Mouse (Mus musculus) embryonic facial prominence, embryonic 11.5 days (tissue): ENCODE results near the gene Frat1. TPM values are rescaled to one million over a fixed set of nuclear protein-coding genes. Genes with fewer than 3 reads are reported as not detected.

Source experiments
- ATAC-seq: fragments of 200-750 bp; cut with Nextera tagmentation; replicated peaks from 2 replicates; pipeline ENCODE4 v1.8.0; 2017; ENCODE audit warnings: low read depth; ENCODE audit not compliant: insufficient number of reproducible peaks, low FRiP score, low TSS enrichment
- DNase-seq: peaks from one replicate; pipeline ENCODE4 v3.0.0-alpha.2; 2015; ENCODE audit warnings: low spot score
- H3K27ac ChIP-seq: fragments of 300-500 bp; sonication (generic); replicated peaks from 2 replicates; pipeline ENCODE4 v1.5.1; 2014; ENCODE audit warnings: mild to moderate bottlenecking, low read depth, low read length, control low read depth
- H3K27me3 ChIP-seq: fragments of 300-500 bp; sonication (generic); 2 replicates; pipeline ENCODE4 v1.6.1; 2014; ENCODE audit warnings: mild to moderate bottlenecking, low read length, moderate library complexity, mixed read lengths; ENCODE audit not compliant: control insufficient read depth, insufficient read depth
- H3K36me3 ChIP-seq: fragments of 300-500 bp; sonication (generic); replicated peaks from 2 replicates; pipeline ENCODE4 v1.6.1; 2014; ENCODE audit warnings: low read depth, mild to moderate bottlenecking, low read length, moderate library complexity, mixed read lengths; ENCODE audit not compliant: control insufficient read depth, insufficient read depth
- H3K4me1 ChIP-seq: fragments of 300-500 bp; sonication (generic); 2 replicates; pipeline ENCODE4 v1.6.1; 2014; ENCODE audit warnings: low read length, mixed read lengths; ENCODE audit not compliant: control insufficient read depth, insufficient read depth
- H3K4me2 ChIP-seq: fragments of 300-500 bp; sonication (generic); 2 replicates; pipeline ENCODE4 v1.6.1; 2014; ENCODE audit warnings: low read depth, mild to moderate bottlenecking, control low read depth, low read length, moderate library complexity
- H3K4me3 ChIP-seq: fragments of 300-500 bp; sonication (generic); 2 replicates; pipeline ENCODE4 v1.5.1; 2014; ENCODE audit warnings: low read depth, low read length, control low read depth
- H3K9ac ChIP-seq: fragments of 300-500 bp; sonication (generic); replicated peaks from 2 replicates; pipeline ENCODE4 v1.6.1; 2014; ENCODE audit warnings: mild to moderate bottlenecking, control low read depth, low read length
- H3K9me3 ChIP-seq: fragments of 300-500 bp; sonication (generic); replicated peaks from 2 replicates; pipeline ENCODE4 v1.6.1; 2016; ENCODE audit warnings: mild to moderate bottlenecking, low read length, inconsistent platforms, mixed read lengths; ENCODE audit not compliant: control insufficient read depth
- WGBS: fragments of 180-500 bp; shearing (Covaris S2); extraction: QIAGEN DNeasy Blood & Tissue Kit; methylation state at CpG from one replicate; pipeline ENCODE4 v1.1.7; 2014; 5-methylcytosine and 5-hydroxymethylcytosine counted together
- polyA plus RNA-seq: library from polyadenylated mRNA; unstranded; fragments of >200 nt; fragmentation: Nextera tagmentation; extraction: Ambion mirVana; gene quantifications from 2 replicates; pipeline ENCODE4 v1.2.1, GENCODE M21; 2014

Frat1 gene
- polyA plus RNA-seq, 1 experiment from 2014 or later = 7.9 TPM

DNA sequence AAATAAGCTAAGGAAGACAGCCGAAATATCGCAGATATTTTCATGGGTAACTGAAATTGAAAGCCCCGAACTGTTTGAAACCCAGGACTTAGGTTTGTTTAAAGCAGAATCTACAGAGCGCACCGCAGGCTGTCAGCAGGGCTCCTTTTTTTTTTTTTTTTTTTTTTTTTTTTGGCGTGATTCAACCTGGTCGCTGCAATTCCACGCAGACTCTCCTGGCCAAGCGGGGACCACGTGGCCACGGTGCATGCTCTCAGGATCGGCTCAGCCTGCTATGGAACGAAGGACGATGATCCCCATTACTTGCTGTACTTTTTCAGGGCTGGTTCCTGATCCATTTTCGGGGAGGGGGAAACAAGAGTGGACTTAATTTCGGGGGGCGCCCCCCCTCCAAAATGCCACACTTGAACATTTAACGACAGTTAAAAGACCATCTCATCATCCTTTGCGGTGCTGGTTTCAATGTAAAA, 1.4 kb downstream of the Frat1 start:
- Histone ChIP-seq H3K27ac (no peak overlapping the region), H3K4me3 (peak overlapping the region; percentile 77), H3K9me3 (no peaks in the 10 kb centered on the region), H3K4me2 (peak overlapping the region; percentile 98), H3K9ac (peak overlapping the region; percentile 79; the same call in 1 of the 2 replicates), H3K27me3 (0 out of 2 replicates have a peak, but pooled peaks cover 2% of the 10 kb centered on the region), H3K4me1 (peaks cover 7% of the 10 kb centered on the region), H3K36me3 (no peaks in the 10 kb centered on the region)
- DNase-seq (peak; percentile 42), ATAC-seq (no peak)
- WGBS = 1% methylated on average over 19 of the region's 19 CpGs

DNA sequence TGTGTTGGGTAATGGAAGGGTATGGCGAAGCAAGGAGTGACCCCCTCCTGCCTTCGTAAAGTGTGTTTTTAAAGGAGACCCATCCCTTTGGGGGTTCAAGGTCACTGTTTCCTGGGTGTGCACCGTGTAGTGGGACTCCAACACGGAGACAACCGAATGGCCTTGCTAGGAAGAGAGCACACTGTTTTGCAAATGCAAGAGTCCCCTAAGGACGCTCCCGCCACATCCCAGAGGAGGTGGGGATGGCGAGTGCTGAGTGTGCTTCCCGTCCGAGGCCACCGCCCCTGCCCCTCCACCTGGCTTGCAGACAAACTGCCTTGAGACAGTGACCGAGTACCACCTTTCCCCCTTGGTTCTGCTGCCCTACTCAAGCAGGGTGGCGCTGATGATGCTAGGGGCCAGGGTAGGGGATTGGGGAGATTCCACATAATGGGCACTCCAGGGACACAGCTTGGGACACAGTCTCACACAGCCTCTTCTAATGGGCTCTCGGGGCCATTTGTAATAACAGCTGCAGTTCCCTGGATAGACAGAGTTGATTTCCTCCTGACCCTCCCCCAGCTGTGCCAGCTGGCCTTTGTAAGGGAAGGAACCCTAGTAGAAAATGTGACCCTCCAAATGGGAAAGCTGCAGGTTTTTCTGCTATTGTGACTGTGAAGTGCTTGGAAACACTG, 2.1 kb downstream of the Frat1 start:
- no peak for DNase-seq
- peaks cover 7% of the 10 kb centered on the region for H3K4me1 ChIP-seq
- no peak for ATAC-seq
- no peaks in the 10 kb centered on the region for H3K36me3 ChIP-seq
- H3K27me3 ChIP-seq = 0 out of 2 replicates have a peak, but pooled peaks cover 2% of the 10 kb centered on the region
- WGBS = 4% methylated on average over 14 of the region's 14 CpGs
- peak overlapping the region; percentile 98 for H3K4me2 ChIP-seq
- H3K9ac ChIP-seq = no peak overlapping the region; the same call in 1 of the 2 replicates
- H3K9me3 ChIP-seq = no peaks in the 10 kb centered on the region
- H3K4me3 ChIP-seq = no peak overlapping the region
- H3K27ac ChIP-seq = no peak overlapping the region

GRCm38 (mm10) chr19:41832501-41833201, 2.9 kb downstream of the Frat1 start:
- Histone ChIP-seq H3K27me3 (0 out of 2 replicates have a peak, but pooled peaks cover 2% of the 10 kb centered on the region), H3K4me3 (no peak overlapping the region), H3K4me1 (peaks cover 7% of the 10 kb centered on the region), H3K27ac (no peak overlapping the region), H3K4me2 (no peak overlapping the region), H3K9ac (no peak overlapping the region), H3K9me3 (no peaks in the 10 kb centered on the region), H3K36me3 (no peaks in the 10 kb centered on the region)
- no peak for DNase-seq
- WGBS = 68% methylated on average over 13 of the region's 13 CpGs
- no peak for ATAC-seq

GRCm38 (mm10) chr19:41835407-41835806, 5.6 kb downstream of the Frat1 start:
- Histone ChIP-seq H3K27me3 (0 out of 2 replicates have a peak, but pooled peaks cover 2% of the 10 kb centered on the region), H3K4me2 (no peak overlapping the region), H3K4me1 (peaks cover 7% of the 10 kb centered on the region), H3K9me3 (no peaks in the 10 kb centered on the region), H3K4me3 (no peak overlapping the region), H3K9ac (no peak overlapping the region), H3K36me3 (no peaks in the 10 kb centered on the region), H3K27ac (no peak overlapping the region)
- DNase-seq (no peak), ATAC-seq (no peak)
- WGBS = 52% methylated on average over 6 of the region's 6 CpGs

GRCm38 (mm10) chr19:41835816-41836215, 6.0 kb downstream of the Frat1 start:
- no peaks in the 10 kb centered on the region for H3K9me3 ChIP-seq
- under 1% methylated on average over 6 of the region's 6 CpGs for WGBS
- H3K27me3 ChIP-seq = 0 out of 2 replicates have a peak, but pooled peaks cover 2% of the 10 kb centered on the region
- DNase-seq (peak; percentile 69), ATAC-seq (0 out of 2 replicates have a peak, but pooled peaks have one; percentile 64)
- H3K4me1 ChIP-seq = peaks cover 6% of the 10 kb centered on the region
- no peaks in the 10 kb centered on the region for H3K36me3 ChIP-seq
- no peak overlapping the region for H3K27ac ChIP-seq
- no peak overlapping the region for H3K4me3 ChIP-seq
- H3K4me2 ChIP-seq = 0 out of 2 replicates have a peak overlapping the region, but pooled peaks have one; percentile 0
- H3K9ac ChIP-seq = no peak overlapping the region

GRCm38 (mm10) chr19:41836719-41837118, 6.9 kb downstream of the Frat1 start:
- Histone ChIP-seq H3K4me1 (peaks cover 3% of the 10 kb centered on the region; the same call in 1 of the 2 replicates), H3K36me3 (no peaks in the 10 kb centered on the region), H3K9me3 (no peaks in the 10 kb centered on the region), H3K27ac (no peak overlapping the region), H3K4me3 (no peak overlapping the region), H3K9ac (no peak overlapping the region), H3K4me2 (no peak overlapping the region), H3K27me3 (0 out of 2 replicates have a peak, but pooled peaks cover 2% of the 10 kb centered on the region)
- DNase-seq (no peak), ATAC-seq (no peak)
- 56% methylated on average over 3 of the region's 3 CpGs for WGBS

DNA sequence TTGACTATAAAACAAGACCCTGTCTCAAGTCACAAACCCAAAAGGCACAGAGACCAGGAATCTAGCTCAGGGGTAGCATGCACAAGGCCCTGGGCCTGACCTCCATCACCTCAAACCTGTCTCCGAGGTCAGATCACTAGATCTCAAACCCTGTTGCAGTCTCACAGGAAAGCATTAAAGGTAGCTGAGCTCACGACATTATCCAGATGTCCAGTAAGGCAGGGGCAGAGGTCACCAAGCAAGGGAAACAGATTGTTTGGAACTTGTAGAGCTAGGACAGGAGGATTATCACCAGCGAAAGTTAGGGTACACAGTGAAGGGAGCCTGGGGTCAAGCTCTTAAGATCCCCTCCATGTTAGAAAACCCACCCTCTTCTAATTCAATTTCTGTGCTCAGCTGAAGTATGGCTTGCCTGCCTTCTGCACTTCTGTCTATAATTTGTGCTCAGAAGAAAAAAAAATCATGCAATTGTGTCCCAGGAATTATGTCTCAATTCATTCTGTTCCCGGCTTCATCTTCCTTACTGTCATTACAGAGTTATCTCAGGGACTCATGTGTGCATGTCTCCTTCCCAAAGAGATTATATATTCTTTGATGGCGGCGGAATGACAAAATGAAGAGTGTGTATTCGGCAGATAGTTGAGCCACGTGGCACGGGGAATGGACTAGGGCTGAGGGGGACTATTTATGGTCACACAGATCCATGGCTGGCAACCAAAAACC, 7.6 kb downstream of the Frat1 start:
- Histone ChIP-seq H3K4me1 (no peaks in the 10 kb centered on the region), H3K27ac (no peak overlapping the region), H3K4me2 (no peak overlapping the region), H3K36me3 (no peaks in the 10 kb centered on the region), H3K9me3 (no peaks in the 10 kb centered on the region), H3K9ac (no peak overlapping the region), H3K27me3 (0 out of 2 replicates have a peak, but pooled peaks cover 2% of the 10 kb centered on the region), H3K4me3 (no peak overlapping the region)
- 59% methylated on average over 9 of the region's 9 CpGs for WGBS
- DNase-seq (no peak), ATAC-seq (no peak)
